Comparison of ENCODE assay signal across 21 mouse cellular contexts in genomic region chr10:24445036-24445435, GRCm38 (mm10).
DNase-seq lines count a peak whose midpoint lies in the region; ATAC-seq and TF ChIP-seq lines count a peak whose summit lies in the region.
"Had no signal": no experiment of that assay in that cellular context is flagged by ENCODE, and none has a peak within 500 bp of the region (broad histone marks: within the 10 kb centered on the region; RNA-seq: fewer than 3 reads in every experiment).

No protein-coding gene starts in this region.

- H3K9me3 ChIP-seq in heart, embryonic 10.5 days: no peaks in the 10 kb centered on the region
- H3K9me3 ChIP-seq in heart, embryonic 16.5 days (replicated peaks; ENCODE audit: control insufficient read depth, low read length): 0 out of 2 replicates have a peak, but pooled peaks cover 3% of the 10 kb centered on the region
- H3K9me3 ChIP-seq in lung, embryonic 16.5 days (ENCODE audit: control insufficient read depth, low read length): no peaks in the 10 kb centered on the region
- H3K9me3 ChIP-seq in heart, postnatal 0 days (replicated peaks; ENCODE audit: control insufficient read depth, low read length): 0 out of 2 replicates have a peak, but pooled peaks cover 2% of the 10 kb centered on the region
- H3K9me3 ChIP-seq: forebrain, embryonic 10.5 days; hindbrain, embryonic 15.5 days; kidney, embryonic 15.5 days had no signal

- no peaks in the 10 kb centered on the region for H3K36me3 ChIP-seq in heart, embryonic 10.5 days
- H3K36me3 ChIP-seq in heart, embryonic 16.5 days (ENCODE audit: control insufficient read depth, insufficient read depth): no peaks in the 10 kb centered on the region
- no peaks in the 10 kb centered on the region for H3K36me3 ChIP-seq in lung, embryonic 16.5 days (ENCODE audit: control insufficient read depth, insufficient read depth, low read length)
- no peaks in the 10 kb centered on the region for H3K36me3 ChIP-seq in heart, postnatal 0 days (replicated peaks; ENCODE audit: control insufficient read depth, insufficient read depth, low read length)
- H3K36me3 ChIP-seq: embryonic facial prominence, embryonic 10.5 days; forebrain, embryonic 10.5 days; hindbrain, embryonic 15.5 days; kidney, embryonic 15.5 days had no signal

- intact Hi-C loops in heart, postnatal 25 days (cut with DNase I): no loop called here

- TF ChIP-seq EP300 in heart, postnatal 0 days (IDR thresholded peaks at IDR 0.05; ENCODE audit: low read depth): no peak

- no peaks in the 10 kb centered on the region for H3K27me3 ChIP-seq in heart, embryonic 10.5 days (ENCODE audit: insufficient read depth, poor library complexity, severe bottlenecking)
- no peaks in the 10 kb centered on the region for H3K27me3 ChIP-seq in heart, embryonic 16.5 days (ENCODE audit: control insufficient read depth, insufficient read depth, low read length)
- H3K27me3 ChIP-seq in lung, embryonic 16.5 days (ENCODE audit: control insufficient read depth, insufficient read depth, low read depth, low read length): no peaks in the 10 kb centered on the region
- no peaks in the 10 kb centered on the region for H3K27me3 ChIP-seq in heart, postnatal 0 days (ENCODE audit: control insufficient read depth, insufficient read depth, low read length)
- H3K27me3 ChIP-seq: hindbrain, embryonic 15.5 days; kidney, embryonic 15.5 days had no signal

- no peak overlapping the region for H3K9ac ChIP-seq in heart, embryonic 16.5 days (ENCODE audit: low read length)
- no peak overlapping the region for H3K9ac ChIP-seq in lung, embryonic 16.5 days (ENCODE audit: low read length)
- no peak overlapping the region for H3K9ac ChIP-seq in heart, postnatal 0 days (replicated peaks; ENCODE audit: low read depth, low read length)
- H3K9ac ChIP-seq: hindbrain, embryonic 15.5 days; kidney, embryonic 15.5 days had no signal

- H3K27ac ChIP-seq in heart, embryonic 10.5 days: peak overlapping the region; percentile 25; the same call in 1 of the 2 replicates
- H3K27ac ChIP-seq in heart, embryonic 16.5 days (ENCODE audit: low read length): peak overlapping the region; percentile 49
- H3K27ac ChIP-seq in lung, embryonic 16.5 days (ENCODE audit: low read length): peak overlapping the region; percentile 53
- peak overlapping the region; percentile 54 for H3K27ac ChIP-seq in heart, postnatal 0 days (ENCODE audit: low read depth)
- H3K27ac ChIP-seq: embryonic facial prominence, embryonic 10.5 days; forebrain, embryonic 10.5 days; hindbrain, embryonic 15.5 days; kidney, embryonic 15.5 days had no signal

- ATAC-seq in heart, embryonic 16.5 days (replicated peaks; ENCODE audit: extremely low read depth, insufficient read depth, low FRiP score): no peak
- no peak; the same call in 1 of the 2 replicates for ATAC-seq in lung, embryonic 16.5 days (ENCODE audit: low read depth)
- ATAC-seq in heart, postnatal 0 days (ENCODE audit: insufficient read depth, low read depth): no peak
- ATAC-seq: CD4-positive, CD25-positive, alpha-beta regulatory T cell, adult 4 months; forebrain, embryonic 16.5 days had no signal

- DNase-seq in heart, embryonic 10.5 days (ENCODE audit: low spot score): no peak
- DNase-seq in heart, adult 9 months (ENCODE audit: low spot score in 2 of 2): no peak
- DNase-seq in heart, postnatal 25 days (ENCODE audit: low spot score): no peak
- no peak for DNase-seq in lung, adult 18-20 months
- no peak for DNase-seq in heart, postnatal 0 days (ENCODE audit: low spot score)
- DNase-seq: adrenal gland, postnatal 25 days; cerebellum, adult 11 months; cerebellum, postnatal 10 days; gastrocnemius, postnatal 14 days; kidney, adult 11 months; layer of hippocampus, postnatal 36 days; midbrain, embryonic 14.5 days had no signal

- H3K4me1 ChIP-seq in heart, embryonic 10.5 days: peaks cover 29% of the 10 kb centered on the region
- H3K4me1 ChIP-seq in heart, embryonic 16.5 days (ENCODE audit: control insufficient read depth, insufficient read depth, low read length): peaks cover 38% of the 10 kb centered on the region
- H3K4me1 ChIP-seq in lung, embryonic 16.5 days (replicated peaks; ENCODE audit: control insufficient read depth, insufficient read depth, low read length): peaks cover 22% of the 10 kb centered on the region
- peaks cover 28% of the 10 kb centered on the region for H3K4me1 ChIP-seq in heart, postnatal 0 days (ENCODE audit: control insufficient read depth, insufficient read depth)
- H3K4me1 ChIP-seq: embryonic facial prominence, embryonic 10.5 days; forebrain, embryonic 10.5 days; hindbrain, embryonic 15.5 days had no signal

- no peak overlapping the region for H3K4me2 ChIP-seq in heart, embryonic 16.5 days (ENCODE audit: low read depth, low read length)
- no peak overlapping the region for H3K4me2 ChIP-seq in lung, embryonic 16.5 days (ENCODE audit: low read depth, low read length)
- H3K4me2 ChIP-seq in heart, postnatal 0 days (ENCODE audit: low read depth, low read length): no peak overlapping the region
- H3K4me2 ChIP-seq: hindbrain, embryonic 15.5 days; kidney, embryonic 15.5 days; liver, embryonic 11.5 days had no signal

- no peak overlapping the region for H3K4me3 ChIP-seq in heart, embryonic 10.5 days
- H3K4me3 ChIP-seq in heart, embryonic 16.5 days (ENCODE audit: low read length): no peak overlapping the region
- H3K4me3 ChIP-seq in lung, embryonic 16.5 days (ENCODE audit: low read length): no peak overlapping the region
- no peak overlapping the region for H3K4me3 ChIP-seq in heart, postnatal 0 days (ENCODE audit: low read depth, low read length)
- H3K4me3 ChIP-seq: embryonic facial prominence, embryonic 10.5 days; forebrain, embryonic 10.5 days; hindbrain, embryonic 15.5 days; kidney, embryonic 15.5 days had no signal

- TF ChIP-seq CTCF in heart, postnatal 0 days (IDR thresholded peaks at IDR 0.05; ENCODE audit: low read depth): no peak

- WGBS in heart, embryonic 10.5 days: 69% methylated on average over 6 of the region's 6 CpGs
- WGBS in heart, embryonic 16.5 days: 65% methylated on average over 6 of the region's 6 CpGs
- 55% methylated on average over 6 of the region's 6 CpGs for WGBS in lung, embryonic 16.5 days
- WGBS in heart, postnatal 0 days: 55% methylated on average over 6 of the region's 6 CpGs
